Mouse (Mus musculus) layer of hippocampus, postnatal 10 days (tissue): Measurements from ENCODE around the gene Olfr1368. TPM values are rescaled to one million over a fixed set of nuclear protein-coding genes. Genes with fewer than 3 reads are reported as not detected.

ENCODE experiments used
- total RNA-seq, 2 experiments: library from RNA; stranded (reverse); gene quantifications; 2 replicates each; pipeline ENCODE4 v1.2.3; 2021

Olfr1368 gene
- total RNA-seq, 2 experiments from 2014 or later = not detected

Other genes starting within 250 kb of the Olfr1368 start
- not detected for gene Olfr1370, start 70.9 kb downstream of the Olfr1368 start, total RNA-seq
- gene Olfr1369-ps1, start 34.4 kb downstream of the Olfr1368 start, total RNA-seq = not detected
- not detected for gene Olfr263, start 16.2 kb downstream of the Olfr1368 start, total RNA-seq
- 10 to 100 TPM; 43.6 to 50.7 TPM for gene Trim27, start 33.6 kb upstream of the Olfr1368 start, total RNA-seq
- not detected for gene Gpx5, start 146.9 kb upstream of the Olfr1368 start, total RNA-seq
- not detected for gene Gpx6, start 166.3 kb upstream of the Olfr1368 start, total RNA-seq
- not detected for gene Olfr1367, start 201.0 kb upstream of the Olfr1368 start, total RNA-seq
- gene Zscan12, start 217.0 kb upstream of the Olfr1368 start, total RNA-seq = 10 to 100 TPM in 1 of 2 experiments, 1 to 10 TPM in 1; 9.9 to 10.2 TPM